Mouse (Mus musculus): ENCODE measurements around the gene Zfp689.
A peak's percentile ranks its signal among the peaks of the same experiment; 100 is the strongest.
"Not testable (repeated sequence)": the region's sequence is repeated elsewhere in the genome, so short reads cannot be mapped to it uniquely, and the experiment has no call there.

Zfp689 gene

DNA sequence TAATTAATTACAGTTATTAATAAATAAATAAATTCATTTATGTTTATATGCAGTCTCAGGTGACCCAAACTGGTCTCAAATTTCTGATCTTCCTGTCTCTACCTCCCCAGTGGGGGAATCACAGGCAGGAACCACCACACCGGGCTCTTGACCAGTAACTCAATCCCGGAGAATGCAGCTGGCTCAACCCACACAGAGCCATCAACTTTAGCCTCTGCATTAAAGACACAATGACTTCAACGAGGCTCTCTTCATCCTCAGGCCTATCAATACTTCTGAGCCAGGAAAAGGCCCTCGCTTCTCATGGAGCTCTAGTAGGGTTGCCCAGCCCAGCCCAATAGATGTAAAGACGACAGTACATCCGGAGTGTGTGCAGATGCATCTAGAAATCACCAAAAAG lies 44.9 kb downstream of the Zfp689 start:
- DNase-seq (ENCODE audit: low spot score in 2 of 2) = not testable (repeated sequence)

DNA sequence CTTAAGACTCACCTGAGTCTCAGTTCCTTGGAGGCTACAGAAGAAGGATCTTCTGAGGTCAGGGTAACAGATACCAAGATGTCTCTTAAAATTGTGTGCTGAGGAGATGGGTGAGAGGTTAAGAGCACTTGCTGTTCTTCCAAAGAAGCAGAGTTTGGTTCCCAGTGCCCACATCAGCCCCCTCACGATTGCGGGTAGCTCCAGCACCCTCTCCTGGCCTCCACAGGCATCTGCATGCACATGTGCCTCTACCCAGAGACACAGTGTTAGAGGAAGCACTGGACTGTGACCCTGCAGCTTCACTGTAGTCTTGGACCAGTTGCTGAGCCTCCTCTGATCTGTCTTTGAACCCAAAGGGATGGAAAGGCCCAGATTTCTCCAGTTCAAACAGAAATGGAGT lies 46.0 kb downstream of the Zfp689 start:
- no peak for DNase-seq (ENCODE audit: low spot score in 2 of 2)

DNA sequence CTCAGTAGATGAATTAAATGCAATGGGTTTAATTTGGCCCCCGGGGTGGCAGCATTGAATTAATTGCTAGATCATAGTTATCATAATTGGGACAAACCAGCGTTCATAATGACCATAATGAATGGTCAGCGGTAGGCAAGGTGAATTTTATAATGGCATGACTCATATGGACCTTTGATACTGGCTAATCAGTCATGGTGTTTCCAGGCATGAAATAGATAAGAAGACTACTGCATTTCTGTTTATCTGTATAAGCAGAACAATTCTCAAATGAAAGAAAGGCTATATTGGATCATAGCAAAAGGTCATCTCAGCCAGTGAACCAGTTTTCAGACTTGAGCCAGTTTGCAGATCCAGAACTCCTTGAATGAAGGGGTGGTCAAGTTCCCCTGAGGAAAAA lies 48.6 kb downstream of the Zfp689 start:
- DNase-seq (ENCODE audit: low spot score in 2 of 2) = no peak

- no peak for DNase-seq (ENCODE audit: low spot score in 2 of 2)
Measured at GRCm38 (mm10) chr7:127393944-127394333, 55.0 kb downstream of the Zfp689 start.

GRCm38 (mm10) chr7:127393157-127393943 lies 55.6 kb downstream of the Zfp689 start, which contains the start of gene E430018J23Rik:
E430018J23Rik (minus strand) TSS chr7:127393629.
- DNase-seq (ENCODE audit: low spot score in 2 of 2) = peak; percentile 98 to 99

DNA sequence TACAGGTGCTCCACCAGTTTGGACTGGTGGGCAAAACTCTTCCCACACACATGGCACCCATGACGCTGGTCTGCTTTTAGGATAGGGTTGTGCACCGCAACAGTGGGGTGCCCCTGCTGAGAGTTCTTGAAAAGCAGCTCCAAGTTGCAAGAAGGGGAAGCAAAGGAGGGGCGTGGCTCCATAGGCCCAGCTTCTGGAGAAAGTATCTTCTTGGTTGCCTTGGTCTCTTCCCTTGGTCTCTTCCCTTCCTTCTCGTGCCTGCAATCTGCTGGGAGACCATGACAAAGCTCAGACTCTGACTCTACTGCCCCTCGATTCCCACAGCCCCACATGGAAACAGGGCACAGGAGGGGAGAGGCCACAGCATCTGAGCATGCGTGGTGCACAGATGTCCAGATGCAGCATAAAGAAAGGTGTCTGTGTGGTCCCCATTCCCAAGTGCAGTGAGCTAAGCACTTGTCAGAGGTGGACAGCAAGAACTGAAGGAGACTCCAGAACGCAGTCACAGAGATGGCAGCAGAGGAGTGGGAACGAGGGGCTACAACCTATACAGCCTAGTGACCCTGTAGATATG lies 56.6 kb downstream of the Zfp689 start:
- no peak for DNase-seq (ENCODE audit: low spot score in 2 of 2)

All from heart, adult 9 months (tissue).